Mouse (Mus musculus) intestine, embryonic 14.5 days (tissue): ENCODE data around the gene Atp5h. TPM values are rescaled to one million over a fixed set of nuclear protein-coding genes. Genes with fewer than 3 reads are reported as not detected.

Source experiments
- ATAC-seq: fragments of 200-750 bp; cut with Nextera tagmentation; replicated peaks from 2 replicates; pipeline ENCODE4 v1.8.0; 2017; ENCODE audit warnings: low read depth, moderate number of reproducible peaks, moderate TSS enrichment, moderate library complexity; ENCODE audit not compliant: low FRiP score, low TSS enrichment
- DNase-seq: peaks from one replicate; pipeline ENCODE4 v3.0.0-alpha.2; 2018; ENCODE audit warnings: low spot score
- H3K27ac ChIP-seq: fragments of 300-500 bp; sonication (generic); 2 replicates; pipeline ENCODE4 v1.5.1; 2014; ENCODE audit warnings: low read depth, mild to moderate bottlenecking, control low read depth
- H3K27me3 ChIP-seq: fragments of 300-500 bp; sonication (generic); replicated peaks from 2 replicates; pipeline ENCODE4 v1.6.1; 2014; ENCODE audit warnings: low read length, control low read depth; ENCODE audit not compliant: control insufficient read depth, insufficient read depth
- H3K36me3 ChIP-seq: fragments of 300-500 bp; sonication (generic); 2 replicates; pipeline ENCODE4 v1.6.1; 2014; ENCODE audit warnings: low read length, control low read depth; ENCODE audit not compliant: control insufficient read depth, insufficient read depth
- H3K4me1 ChIP-seq: fragments of 300-500 bp; sonication (generic); replicated peaks from 2 replicates; pipeline ENCODE4 v1.6.1; 2014; ENCODE audit warnings: low read length, control low read depth, mixed read lengths; ENCODE audit not compliant: control insufficient read depth, insufficient read depth
- H3K4me2 ChIP-seq: fragments of 300-500 bp; sonication (generic); 2 replicates; pipeline ENCODE4 v1.6.1; 2014; ENCODE audit warnings: low read length
- H3K4me3 ChIP-seq: fragments of 300-500 bp; sonication (generic); 2 replicates; pipeline ENCODE4 v1.5.1; 2014; ENCODE audit warnings: low read depth, low read length, control low read depth, mixed read lengths
- H3K9ac ChIP-seq: fragments of 300-500 bp; sonication (generic); 2 replicates; pipeline ENCODE4 v1.6.1; 2014; ENCODE audit warnings: mild to moderate bottlenecking, low read length
- H3K9me3 ChIP-seq: fragments of 300-500 bp; sonication (generic); 2 replicates; pipeline ENCODE4 v1.6.1; 2016; ENCODE audit warnings: low read length, control low read depth; ENCODE audit not compliant: control insufficient read depth
- WGBS: fragments of 180-500 bp; shearing (Covaris S2); extraction: QIAGEN DNeasy Blood & Tissue Kit; methylation state at CpG from one replicate; pipeline ENCODE4 v1.1.7; 2014; 5-methylcytosine and 5-hydroxymethylcytosine counted together
- polyA plus RNA-seq: library from polyadenylated mRNA; unstranded; fragments of >200 nt; fragmentation: Nextera tagmentation; extraction: Ambion mirVana; gene quantifications from 2 replicates; pipeline ENCODE4 v1.2.1, GENCODE M21; 2014

Atp5h gene
- polyA plus RNA-seq, 1 experiment from 2014 or later: 962 TPM

GRCm38 (mm10) chr11:115420336-115421190 lies 801 bp upstream of the Atp5h start:
- Histone ChIP-seq H3K9ac (peak overlapping the region; percentile 88), H3K27ac (peak overlapping the region; percentile 74), H3K4me2 (peak overlapping the region; percentile 69), H3K4me3 (peak overlapping the region; percentile 78), H3K36me3 (peaks cover 42% of the 10 kb centered on the region), H3K4me1 (peaks cover 19% of the 10 kb centered on the region), H3K27me3 (no peaks in the 10 kb centered on the region), H3K9me3 (no peaks in the 10 kb centered on the region)
- ATAC-seq: peak; percentile 76
- 2% methylated on average over 38 of the region's 45 CpGs for WGBS
- peak; percentile 79 for DNase-seq

- no peaks in the 10 kb centered on the region for H3K9me3 ChIP-seq
- DNase-seq (no peak), ATAC-seq (no peak)
- no peak overlapping the region for H3K9ac ChIP-seq
- H3K36me3 ChIP-seq: peaks cover 53% of the 10 kb centered on the region
- H3K27ac ChIP-seq: no peak overlapping the region
- no peak overlapping the region for H3K4me2 ChIP-seq
- WGBS: 79% methylated on average over 7 of the region's 7 CpGs
- H3K4me3 ChIP-seq: no peak overlapping the region
- H3K27me3 ChIP-seq: no peaks in the 10 kb centered on the region
- peaks cover 20% of the 10 kb centered on the region for H3K4me1 ChIP-seq
Observed at GRCm38 (mm10) chr11:115409556-115409955, 10.2 kb downstream of the Atp5h start.

- H3K4me3 ChIP-seq: no peak overlapping the region
- H3K9ac ChIP-seq: no peak overlapping the region
- DNase-seq (no peak), ATAC-seq (no peak)
- no peak overlapping the region for H3K4me2 ChIP-seq
- WGBS: 72% methylated on average over 6 of the region's 6 CpGs
- H3K27me3 ChIP-seq: no peaks in the 10 kb centered on the region
- no peak overlapping the region for H3K27ac ChIP-seq
- H3K36me3 ChIP-seq: peaks cover 53% of the 10 kb centered on the region
- peaks cover 20% of the 10 kb centered on the region for H3K4me1 ChIP-seq
- H3K9me3 ChIP-seq: no peaks in the 10 kb centered on the region
Observed at GRCm38 (mm10) chr11:115408266-115408920, 11.4 kb downstream of the Atp5h start.

GRCm38 (mm10) chr11:115406858-115407401 lies 12.8 kb downstream of the Atp5h start:
- no peaks in the 10 kb centered on the region for H3K27me3 ChIP-seq
- 93% methylated on average over 17 of the region's 17 CpGs for WGBS
- H3K9ac ChIP-seq: no peak overlapping the region
- no peak for DNase-seq
- no peaks in the 10 kb centered on the region for H3K9me3 ChIP-seq
- H3K4me3 ChIP-seq: no peak overlapping the region
- H3K4me1 ChIP-seq: peaks cover 23% of the 10 kb centered on the region
- H3K36me3 ChIP-seq: peaks cover 53% of the 10 kb centered on the region
- ATAC-seq: no peak
- H3K4me2 ChIP-seq: no peak overlapping the region
- H3K27ac ChIP-seq: no peak overlapping the region

- H3K4me2 ChIP-seq: no peak overlapping the region
- ATAC-seq: no peak
- no peaks in the 10 kb centered on the region for H3K9me3 ChIP-seq
- peaks cover 14% of the 10 kb centered on the region for H3K4me1 ChIP-seq
- no peak overlapping the region for H3K27ac ChIP-seq
- H3K36me3 ChIP-seq: peaks cover 44% of the 10 kb centered on the region
- 93% methylated on average over 6 of the region's 6 CpGs for WGBS
- no peaks in the 10 kb centered on the region for H3K27me3 ChIP-seq
- H3K4me3 ChIP-seq: no peak overlapping the region
- DNase-seq: no peak
- no peak overlapping the region for H3K9ac ChIP-seq
Observed at GRCm38 (mm10) chr11:115405723-115406122, 14.0 kb downstream of the Atp5h start.

GRCm38 (mm10) chr11:115403338-115404124 lies 16.2 kb downstream of the Atp5h start, which contains the start of gene Mrpl58:
Gene Mrpl58 (plus strand): TSS chr11:115403752.
- Histone ChIP-seq H3K9me3 (no peaks in the 10 kb centered on the region), H3K27me3 (no peaks in the 10 kb centered on the region), H3K4me3 (peak within 1 kb of the TSS; percentile 89), H3K27ac (peak within 1 kb of the TSS; percentile 71), H3K36me3 (peaks cover 28% of the 10 kb centered on the region), H3K4me2 (peak within 1 kb of the TSS; percentile 87), H3K4me1 (peaks cover 14% of the 10 kb centered on the region), H3K9ac (peak within 1 kb of the TSS; percentile 89)
- WGBS: 3% methylated on average over 50 of the region's 50 CpGs
- ATAC-seq (peak; percentile 92), DNase-seq (peak; percentile 89)

GRCm38 (mm10) chr11:115400630-115401391 lies 19.0 kb downstream of the Atp5h start:
- no peak for DNase-seq
- Histone ChIP-seq H3K9me3 (no peaks in the 10 kb centered on the region), H3K4me3 (no peak overlapping the region), H3K9ac (peak overlapping the region; percentile 25), H3K4me1 (peaks cover 14% of the 10 kb centered on the region), H3K27ac (peak overlapping the region; percentile 27; the same call in 1 of the 2 replicates), H3K27me3 (no peaks in the 10 kb centered on the region), H3K36me3 (peaks cover 3% of the 10 kb centered on the region; the same call in 1 of the 2 replicates), H3K4me2 (peak overlapping the region; percentile 3; the same call in 1 of the 2 replicates)
- 36% methylated on average over 11 of the region's 11 CpGs for WGBS
- no peak for ATAC-seq
